ENCODE assay signal across 8 mouse cellular contexts in the genomic region with DNA sequence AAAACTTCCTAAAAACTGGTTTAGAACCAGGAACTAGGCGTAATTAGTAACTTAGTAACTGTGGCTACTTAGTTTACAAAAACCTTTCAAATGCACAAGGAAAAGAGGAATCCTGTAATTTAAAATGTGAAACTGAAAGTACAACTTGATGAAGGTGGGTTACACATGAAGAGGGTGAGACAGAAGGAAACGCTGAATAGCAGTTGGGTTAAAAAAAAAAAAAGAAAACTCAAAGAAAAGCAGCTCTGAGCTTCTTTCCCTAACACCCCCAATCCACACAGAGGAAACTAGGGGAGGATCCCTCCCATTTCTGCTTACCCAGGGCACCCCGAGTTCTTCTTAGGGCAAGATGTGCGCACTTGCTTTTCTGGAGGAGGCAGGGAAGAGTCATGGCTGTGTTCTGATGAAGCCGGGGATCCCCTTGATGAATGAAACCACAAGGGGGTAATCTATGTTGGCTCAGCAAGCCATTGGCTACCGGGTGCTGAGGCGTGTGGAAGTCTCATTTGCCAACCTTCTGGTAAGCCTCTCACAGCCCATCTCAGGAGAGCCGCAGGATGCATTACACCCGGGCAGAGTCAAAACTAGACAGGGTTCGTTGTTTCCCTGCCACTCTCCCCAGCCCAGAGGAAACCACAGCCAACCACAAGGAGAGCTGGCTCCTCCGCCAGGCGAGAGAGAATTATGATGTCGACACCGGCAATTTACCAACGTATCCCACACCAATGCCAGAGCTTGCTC.
DNase-seq lines count a peak whose midpoint lies in the region; ATAC-seq lines count a peak whose summit lies in the region.
"Had no signal": no experiment of that assay in that cellular context is flagged by ENCODE, and none has a peak within 500 bp of the region (broad histone marks: within the 10 kb centered on the region; RNA-seq: fewer than 3 reads in every experiment).

No protein-coding gene starts in this region.

- no peak overlapping the region for H3K27ac ChIP-seq in midbrain, embryonic 16.5 days (ENCODE audit: low read length)
- no peak overlapping the region for H3K27ac ChIP-seq in forebrain, embryonic 14.5 days (ENCODE audit: low read depth, low read length)
- H3K27ac ChIP-seq: lung, embryonic 15.5 days had no signal

- H3K36me3 ChIP-seq in midbrain, embryonic 16.5 days (ENCODE audit: control insufficient read depth, insufficient read depth, low read length): no peaks in the 10 kb centered on the region
- H3K36me3 ChIP-seq in forebrain, embryonic 14.5 days (ENCODE audit: control insufficient read depth, insufficient read depth, low read length): no peaks in the 10 kb centered on the region
- H3K36me3 ChIP-seq: lung, embryonic 15.5 days had no signal

- H3K4me1 ChIP-seq in midbrain, embryonic 16.5 days (ENCODE audit: control insufficient read depth, insufficient read depth, low read length): no peaks in the 10 kb centered on the region; the same call in 1 of the 2 replicates
- no peaks in the 10 kb centered on the region for H3K4me1 ChIP-seq in forebrain, embryonic 14.5 days (ENCODE audit: control insufficient read depth, insufficient read depth, low read length)

- no peak overlapping the region for H3K9ac ChIP-seq in midbrain, embryonic 16.5 days (ENCODE audit: low read depth, low read length)
- no peak overlapping the region for H3K9ac ChIP-seq in forebrain, embryonic 14.5 days (ENCODE audit: low read length)
- H3K9ac ChIP-seq: lung, embryonic 15.5 days had no signal

- H3K4me2 ChIP-seq in midbrain, embryonic 16.5 days (ENCODE audit: low read length): no peak overlapping the region
- H3K4me2 ChIP-seq in forebrain, embryonic 14.5 days (ENCODE audit: low read length): no peak overlapping the region
- H3K4me2 ChIP-seq: lung, embryonic 15.5 days had no signal

- H3K4me3 ChIP-seq in midbrain, embryonic 16.5 days (ENCODE audit: low read depth, low read length): no peak overlapping the region
- H3K4me3 ChIP-seq in forebrain, embryonic 14.5 days (ENCODE audit: low read depth, low read length): no peak overlapping the region
- H3K4me3 ChIP-seq: lung, embryonic 15.5 days had no signal

- DNase-seq in B cell, adult 2 months: peak; percentile 78 to 79
- peak; percentile 80 to 81 for DNase-seq in CD8-positive naive resting alpha-beta T cell, adult 2 months (ENCODE audit: low read depth in 2 of 2, low spot score in 2 of 2)
- peak; percentile 94 for DNase-seq in fibroblast of lung, adult 2 months (ENCODE audit: low read depth)
- peak; percentile 77 to 81 for DNase-seq in monocyte, adult 2 months (ENCODE audit: low read depth in 1 of 2, low spot score in 2 of 2)
- no peak for DNase-seq in layer of hippocampus, postnatal 36 days
- no peak for DNase-seq in forebrain, embryonic 14.5 days (ENCODE audit: low spot score)

- H3K27me3 ChIP-seq in midbrain, embryonic 16.5 days (ENCODE audit: control insufficient read depth, insufficient read depth, low read depth, low read length): no peaks in the 10 kb centered on the region
- H3K27me3 ChIP-seq in forebrain, embryonic 14.5 days (replicated peaks; ENCODE audit: control insufficient read depth, insufficient read depth, low read length): no peaks in the 10 kb centered on the region
- H3K27me3 ChIP-seq: lung, embryonic 15.5 days had no signal

- 91% methylated on average over 15 of the region's 15 CpGs for WGBS in midbrain, embryonic 16.5 days
- WGBS in forebrain, embryonic 14.5 days: 88% methylated on average over 15 of the region's 15 CpGs

- no peaks in the 10 kb centered on the region for H3K9me3 ChIP-seq in midbrain, embryonic 16.5 days (replicated peaks; ENCODE audit: control insufficient read depth, low read length, poor library complexity, severe bottlenecking)
- no peaks in the 10 kb centered on the region for H3K9me3 ChIP-seq in forebrain, embryonic 14.5 days (replicated peaks; ENCODE audit: control insufficient read depth, low read length)
- H3K9me3 ChIP-seq: lung, embryonic 15.5 days had no signal

- ATAC-seq in midbrain, embryonic 16.5 days: no peak
- ATAC-seq in forebrain, embryonic 14.5 days: no peak

Comparison
In these comparisons a context has a peak if more than half of its experiments do, and no peak if none do; other contexts are left out.
1. DNase-seq: peak in B cell, adult 2 months (2 of 2), CD8-positive naive resting alpha-beta T cell, adult 2 months (2 of 2), fibroblast of lung, adult 2 months (single experiment) and monocyte, adult 2 months (2 of 2); none in layer of hippocampus, postnatal 36 days (0 of 2) and forebrain, embryonic 14.5 days (single experiment).